Mouse (Mus musculus): ENCODE results near the gene Gm20929.
"Not testable (repeated sequence)": the region's sequence is repeated elsewhere in the genome, so short reads cannot be mapped to it uniquely, and the experiment has no call there.

The Gm20929 gene

GRCm38 (mm10) chrY:53843649-53844048, at the start of gene Gm20929:
Gene Gm20929 (plus strand): TSS chrY:53843949.
- in situ Hi-C loops (cut with MboI, MseI): not testable (repeated sequence)

Measured in T-helper 1 cell (primary cell).